Mouse (Mus musculus) intestine, embryonic 14.5 days (tissue): ENCODE measurements around the gene Copz1. TPM values are rescaled to one million over a fixed set of nuclear protein-coding genes. Genes with fewer than 3 reads are reported as not detected.
A peak's percentile ranks its signal among the peaks of the same experiment; 100 is the strongest.
"Not testable (repeated sequence)": the region's sequence is repeated elsewhere in the genome, so short reads cannot be mapped to it uniquely, and the experiment has no call there.

Experiments used
- ATAC-seq: fragments of 200-750 bp; cut with Nextera tagmentation; replicated peaks from 2 replicates; pipeline ENCODE4 v1.8.0; 2017; ENCODE audit warnings: low read depth, moderate number of reproducible peaks, moderate TSS enrichment, moderate library complexity; ENCODE audit not compliant: low FRiP score, low TSS enrichment
- DNase-seq: peaks from one replicate; pipeline ENCODE4 v3.0.0-alpha.2; 2018; ENCODE audit warnings: low spot score
- H3K27ac ChIP-seq: fragments of 300-500 bp; sonication (generic); 2 replicates; pipeline ENCODE4 v1.5.1; 2014; ENCODE audit warnings: low read depth, mild to moderate bottlenecking, control low read depth
- H3K27me3 ChIP-seq: fragments of 300-500 bp; sonication (generic); replicated peaks from 2 replicates; pipeline ENCODE4 v1.6.1; 2014; ENCODE audit warnings: low read length, control low read depth; ENCODE audit not compliant: control insufficient read depth, insufficient read depth
- H3K36me3 ChIP-seq: fragments of 300-500 bp; sonication (generic); 2 replicates; pipeline ENCODE4 v1.6.1; 2014; ENCODE audit warnings: low read length, control low read depth; ENCODE audit not compliant: control insufficient read depth, insufficient read depth
- H3K4me1 ChIP-seq: fragments of 300-500 bp; sonication (generic); replicated peaks from 2 replicates; pipeline ENCODE4 v1.6.1; 2014; ENCODE audit warnings: low read length, control low read depth, mixed read lengths; ENCODE audit not compliant: control insufficient read depth, insufficient read depth
- H3K4me2 ChIP-seq: fragments of 300-500 bp; sonication (generic); 2 replicates; pipeline ENCODE4 v1.6.1; 2014; ENCODE audit warnings: low read length
- H3K4me3 ChIP-seq: fragments of 300-500 bp; sonication (generic); 2 replicates; pipeline ENCODE4 v1.5.1; 2014; ENCODE audit warnings: low read depth, low read length, control low read depth, mixed read lengths
- H3K9ac ChIP-seq: fragments of 300-500 bp; sonication (generic); 2 replicates; pipeline ENCODE4 v1.6.1; 2014; ENCODE audit warnings: mild to moderate bottlenecking, low read length
- H3K9me3 ChIP-seq: fragments of 300-500 bp; sonication (generic); 2 replicates; pipeline ENCODE4 v1.6.1; 2016; ENCODE audit warnings: low read length, control low read depth; ENCODE audit not compliant: control insufficient read depth
- WGBS: fragments of 180-500 bp; shearing (Covaris S2); extraction: QIAGEN DNeasy Blood & Tissue Kit; methylation state at CpG from one replicate; pipeline ENCODE4 v1.1.7; 2014; 5-methylcytosine and 5-hydroxymethylcytosine counted together
- polyA plus RNA-seq: library from polyadenylated mRNA; unstranded; fragments of >200 nt; fragmentation: Nextera tagmentation; extraction: Ambion mirVana; gene quantifications from 2 replicates; pipeline ENCODE4 v1.2.1, GENCODE M21; 2014

Gene Copz1
- polyA plus RNA-seq, 1 experiment from 2014 or later = 266 TPM

DNA sequence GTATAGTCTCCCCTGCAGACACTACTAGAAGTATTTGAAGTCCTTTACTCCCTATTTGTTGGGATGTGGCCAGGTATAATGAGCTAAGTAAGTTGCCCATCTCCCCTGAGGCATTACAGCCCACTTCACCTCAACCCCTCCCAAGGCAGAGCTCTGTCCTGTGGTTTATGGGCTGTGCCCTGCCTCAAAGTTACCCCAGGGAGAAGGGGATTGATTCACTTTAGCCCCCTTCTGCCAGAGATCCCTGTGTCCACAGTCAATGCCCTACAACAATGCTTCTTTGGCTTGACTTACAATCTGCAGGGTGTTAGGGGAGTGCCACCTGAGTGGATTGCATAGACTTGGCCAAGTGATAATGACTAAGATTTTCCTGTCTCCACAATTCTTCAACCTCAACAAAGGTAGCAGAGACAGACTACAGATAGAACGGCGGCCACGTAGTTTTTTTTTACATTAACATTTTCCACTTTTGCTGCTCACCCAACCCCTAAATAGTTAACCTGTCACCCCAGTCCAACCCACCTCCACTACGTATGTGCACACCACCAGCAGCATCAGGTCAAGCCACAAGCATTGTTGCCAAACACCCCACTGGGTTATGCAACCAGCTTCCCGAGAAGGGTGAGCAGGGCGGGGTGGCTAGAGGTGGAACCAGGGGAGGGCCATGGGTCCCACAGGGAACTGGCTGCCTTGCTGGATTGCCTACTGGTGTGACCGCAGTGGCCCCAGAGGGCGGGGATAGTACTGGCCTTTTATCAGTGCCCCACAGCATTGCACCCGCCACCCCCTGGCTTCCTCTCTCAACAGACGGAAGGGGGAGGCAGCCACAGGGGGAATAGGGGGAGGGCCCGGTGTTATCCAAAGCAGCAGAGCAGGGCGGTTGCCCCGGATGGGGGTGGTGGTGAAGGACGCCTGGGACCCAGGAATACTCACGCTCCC lies 14.5 kb upstream of the Copz1 start, which contains the start of gene Nfe2:
Nfe2 (minus strand) TSS at position 614 of the 939 bp plus-strand sequence.
- 12% methylated on average over 15 of the region's 15 CpGs for WGBS
- Histone ChIP-seq H3K4me3 (no peak within 1 kb of the TSS), H3K4me1 (peaks cover 7% of the 10 kb centered on the region), H3K9ac (no peak within 1 kb of the TSS), H3K27me3 (0 out of 2 replicates have a peak, but pooled peaks cover 3% of the 10 kb centered on the region), H3K4me2 (peak within 1 kb of the TSS; percentile 40), H3K36me3 (no peaks in the 10 kb centered on the region), H3K27ac (no peak within 1 kb of the TSS), H3K9me3 (no peaks in the 10 kb centered on the region)
- DNase-seq (peak; percentile 59), ATAC-seq (peak; percentile 67)

- no peak overlapping the region for H3K27ac ChIP-seq
- H3K4me2 ChIP-seq = no peak overlapping the region
- H3K27me3 ChIP-seq = 0 out of 2 replicates have a peak, but pooled peaks cover 3% of the 10 kb centered on the region
- peaks cover 7% of the 10 kb centered on the region for H3K4me1 ChIP-seq
- H3K9me3 ChIP-seq = no peaks in the 10 kb centered on the region
- 83% methylated on average over 5 of the region's 5 CpGs for WGBS
- no peak overlapping the region for H3K4me3 ChIP-seq
- ATAC-seq = no peak
- no peak overlapping the region for H3K9ac ChIP-seq
- H3K36me3 ChIP-seq = no peaks in the 10 kb centered on the region
- DNase-seq = no peak
Observed at GRCm38 (mm10) chr15:103259162-103259561, 13.4 kb upstream of the Copz1 start.

- no peaks in the 10 kb centered on the region for H3K36me3 ChIP-seq
- H3K4me3 ChIP-seq = no peak overlapping the region
- no peaks in the 10 kb centered on the region for H3K27me3 ChIP-seq
- H3K4me1 ChIP-seq = peaks cover 2% of the 10 kb centered on the region
- no peak overlapping the region for H3K27ac ChIP-seq
- ATAC-seq (no peak), DNase-seq (no peak)
- 67% methylated on average over 1 of the region's 1 CpGs for WGBS
- H3K9ac ChIP-seq = no peak overlapping the region
- no peak overlapping the region for H3K4me2 ChIP-seq
- H3K9me3 ChIP-seq = no peaks in the 10 kb centered on the region
Observed at GRCm38 (mm10) chr15:103259989-103260388, 12.5 kb upstream of the Copz1 start.

DNA sequence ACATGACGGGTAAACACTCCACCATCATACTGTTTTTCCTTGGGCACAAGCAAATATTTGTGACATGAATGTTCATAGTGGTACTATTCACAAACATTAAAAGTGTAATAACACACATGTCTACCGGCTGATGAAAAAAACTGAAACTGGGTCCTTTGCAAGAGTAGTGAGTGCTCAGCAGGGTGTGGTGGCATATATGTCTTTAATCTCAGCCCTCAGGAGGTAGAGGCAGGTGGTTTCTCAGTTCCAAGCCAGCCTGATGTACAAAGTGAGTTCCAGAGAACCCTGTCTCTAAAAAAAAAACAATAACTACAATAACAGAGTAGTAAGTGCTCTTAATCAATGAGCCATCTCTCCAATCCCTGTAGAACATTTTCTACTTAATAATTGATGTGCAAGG lies 7.7 kb upstream of the Copz1 start:
- 87% methylated on average over 2 of the region's 2 CpGs for WGBS
- Histone ChIP-seq H3K36me3 (no peaks in the 10 kb centered on the region), H3K9ac (no peak overlapping the region), H3K27ac (no peak overlapping the region), H3K9me3 (no peaks in the 10 kb centered on the region), H3K4me1 (no peaks in the 10 kb centered on the region), H3K4me2 (no peak overlapping the region), H3K4me3 (no peak overlapping the region), H3K27me3 (no peaks in the 10 kb centered on the region)
- DNase-seq (no peak), ATAC-seq (no peak)

DNA sequence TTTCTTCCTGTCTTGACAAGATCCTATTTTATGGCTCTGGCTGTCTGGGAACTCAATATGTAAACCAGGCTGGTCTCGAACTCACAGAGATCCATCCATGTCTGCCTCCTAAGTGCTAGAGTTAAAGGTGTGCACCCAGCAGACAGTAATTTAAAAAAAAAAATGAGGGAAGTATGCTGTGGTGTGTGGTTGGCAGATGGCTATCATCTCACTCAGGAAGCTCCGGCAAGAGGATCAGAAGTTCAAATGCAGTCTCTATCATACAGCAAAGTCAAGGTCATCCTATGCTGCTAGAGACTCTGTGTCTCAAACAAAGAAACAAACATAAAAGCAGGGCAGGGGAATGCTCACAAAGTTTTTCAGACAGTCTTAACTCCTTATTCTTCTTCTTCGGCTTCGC lies 3.6 kb upstream of the Copz1 start:
- 76% methylated on average over 4 of the region's 4 CpGs for WGBS
- no peak for ATAC-seq
- DNase-seq = no peak

DNA sequence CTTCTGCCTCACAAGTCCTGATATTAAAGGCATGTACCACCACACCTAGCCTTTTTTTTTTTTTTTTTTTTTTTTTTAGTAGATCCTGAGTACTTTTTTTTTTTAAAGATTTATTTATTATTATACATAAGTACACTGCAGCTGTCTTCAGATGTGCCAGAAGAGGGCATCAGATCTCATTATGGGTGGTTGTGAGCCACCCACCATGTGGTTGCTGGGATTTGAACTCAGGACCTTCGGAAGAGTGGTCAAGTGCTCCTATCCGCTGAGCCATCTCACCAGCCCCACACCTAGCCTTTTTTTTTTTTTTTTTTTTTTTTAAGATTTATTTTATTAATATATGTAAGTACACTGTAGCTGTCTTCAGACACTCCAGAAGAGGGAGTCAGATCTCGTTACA lies 3.4 kb downstream of the Copz1 start:
- peaks cover 14% of the 10 kb centered on the region for H3K4me1 ChIP-seq
- not testable (repeated sequence) for H3K4me2 ChIP-seq, H3K9ac ChIP-seq, H3K4me3 ChIP-seq, ATAC-seq, H3K27me3 ChIP-seq, H3K36me3 ChIP-seq, DNase-seq, H3K9me3 ChIP-seq, H3K27ac ChIP-seq
- 90% methylated on average over 2 of the region's 3 CpGs for WGBS

More for the DNA sequence above, 3.6 kb upstream of the Copz1 start:
- H3K4me3 ChIP-seq = no peak overlapping the region
- no peak overlapping the region for H3K9ac ChIP-seq
- no peak overlapping the region for H3K27ac ChIP-seq
- no peaks in the 10 kb centered on the region for H3K27me3 ChIP-seq
- no peaks in the 10 kb centered on the region for H3K36me3 ChIP-seq
- H3K4me2 ChIP-seq = no peak overlapping the region
- no peaks in the 10 kb centered on the region for H3K9me3 ChIP-seq
- peaks cover 5% of the 10 kb centered on the region for H3K4me1 ChIP-seq

DNA sequence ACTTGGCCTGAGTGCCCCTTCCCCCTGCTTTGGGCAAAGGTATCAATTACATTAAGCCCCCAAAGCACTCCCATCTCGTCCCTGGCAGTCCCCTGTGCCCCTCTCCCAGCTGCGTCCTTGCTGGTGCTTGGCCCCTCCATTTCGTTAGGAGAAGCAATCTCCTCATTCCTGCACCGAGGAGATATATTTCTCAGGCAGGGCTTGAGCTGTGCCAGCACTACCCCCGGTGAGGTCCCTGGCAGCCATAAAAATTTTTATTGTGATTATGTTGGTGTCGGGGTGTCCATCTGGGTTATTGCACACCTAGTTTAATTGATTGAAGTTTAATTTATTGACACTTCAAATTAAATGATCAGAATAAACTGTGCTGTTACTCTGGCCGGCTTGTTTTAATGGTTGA lies 5.4 kb downstream of the Copz1 start:
- no peaks in the 10 kb centered on the region for H3K36me3 ChIP-seq
- no peak overlapping the region for H3K4me2 ChIP-seq
- no peaks in the 10 kb centered on the region for H3K27me3 ChIP-seq
- H3K9ac ChIP-seq = no peak overlapping the region
- peaks cover 14% of the 10 kb centered on the region for H3K4me1 ChIP-seq
- ATAC-seq = no peak
- no peak overlapping the region for H3K27ac ChIP-seq
- H3K4me3 ChIP-seq = no peak overlapping the region
- no peak for DNase-seq
- no peaks in the 10 kb centered on the region for H3K9me3 ChIP-seq
- WGBS = 51% methylated on average over 7 of the region's 7 CpGs

- Histone ChIP-seq H3K9ac (no peak overlapping the region), H3K4me3 (no peak overlapping the region), H3K27ac (no peak overlapping the region), H3K4me1 (peaks cover 6% of the 10 kb centered on the region; the same call in 1 of the 2 replicates), H3K9me3 (no peaks in the 10 kb centered on the region), H3K27me3 (no peaks in the 10 kb centered on the region), H3K36me3 (no peaks in the 10 kb centered on the region), H3K4me2 (no peak overlapping the region)
- no peak for ATAC-seq
- WGBS = 60% methylated on average over 3 of the region's 3 CpGs
- DNase-seq = no peak
Observed at GRCm38 (mm10) chr15:103279750-103280149, 7.2 kb downstream of the Copz1 start.
